Mouse (Mus musculus): ENCODE measurements around the gene Pgam5. TPM values are rescaled to one million over a fixed set of nuclear protein-coding genes. Genes with fewer than 3 reads are reported as not detected.

The Pgam5 gene
- total and polyA plus RNA-seq, 3 experiments, result 62.8 to 128 (median 64.8) TPM

GRCm38 (mm10) chr5:110276910-110277309, 7.2 kb upstream of the Pgam5 start:
- in situ Hi-C loops (cut with MboI; ENCODE audit: low pct_ligation_motif_present, low pct_unique_long_range_greater_than_20kb, low sequenced_read_pairs), result no loop called here
- dilution Hi-C loops (cut with MboI; ENCODE audit: extremely low pct_ligation_motif_present, extremely low pct_unique_long_range_greater_than_20kb, low sequenced_read_pairs), result no loop called here
- H3K4me3 ChIP-seq (replicated peaks in 1 of 3; ENCODE audit: low read depth in 2 of 3, low read length in 2 of 3, poor library complexity in 1 of 3), result no peak overlapping the region

GRCm38 (mm10) chr5:110276391-110276790, 6.7 kb upstream of the Pgam5 start:
- in situ Hi-C loops (cut with MboI; ENCODE audit: low pct_ligation_motif_present, low pct_unique_long_range_greater_than_20kb, low sequenced_read_pairs), result no loop called here
- dilution Hi-C loops (cut with MboI; ENCODE audit: extremely low pct_ligation_motif_present, extremely low pct_unique_long_range_greater_than_20kb, low sequenced_read_pairs), result no loop called here
- H3K79me2 ChIP-seq (replicated peaks; ENCODE audit: control insufficient read depth, extremely low read depth, insufficient read depth, poor library complexity, severe bottlenecking), result no peaks in the 10 kb centered on the region
- no peaks in the 10 kb centered on the region for H3K9me3 ChIP-seq (replicated peaks; ENCODE audit: low read length)
- H3K4me2 ChIP-seq (ENCODE audit: insufficient read depth, low read depth, poor library complexity, severe bottlenecking), result no peak overlapping the region
- H3K27me3 ChIP-seq (replicated peaks), result no peaks in the 10 kb centered on the region
- H3K4me1 ChIP-seq (ENCODE audit: control insufficient read depth in 1 of 2, insufficient read depth in 2 of 2), result no peaks in the 10 kb centered on the region; a peak in 1 of 4 replicates
- H3K27ac ChIP-seq (ENCODE audit: insufficient read depth, low read depth), result no peak overlapping the region
- DNase-seq (ENCODE audit: extremely low read depth), result no peak
- no peak overlapping the region for H3K9ac ChIP-seq (ENCODE audit: insufficient read depth, low read depth)
- H3K36me3 ChIP-seq (replicated peaks in 1 of 2; ENCODE audit: control insufficient read depth in 1 of 2, insufficient read depth in 1 of 2, low read length in 1 of 2), result peaks cover 0 to 2% of the 10 kb centered on the region in 2 experiments
- TF ChIP-seq UBTF (IDR thresholded peaks at IDR 0.05; ENCODE audit: low read depth, low read length) (no peak), ZMIZ1 (IDR thresholded peaks at IDR 0.05; ENCODE audit: low read depth, low read length) (no peak), EP300 (IDR thresholded peaks at IDR 0.05; ENCODE audit: low read length) (no peak), USF1 (IDR thresholded peaks at IDR 0.05; ENCODE audit: low read depth, low read length) (no peak), ELF1 (IDR thresholded peaks at IDR 0.05; ENCODE audit: low read depth, low read length) (no peak), ZC3H11A (IDR thresholded peaks at IDR 0.05; ENCODE audit: low read depth, low read length) (no peak), MYC (IDR thresholded peaks at IDR 0.05; ENCODE audit: low read depth, low read length) (no peak), BHLHE40 (IDR thresholded peaks at IDR 0.05; ENCODE audit: low read depth, low read length) (no peak), ZKSCAN1 (IDR thresholded peaks at IDR 0.05; ENCODE audit: borderline replicate concordance, low read depth, low read length) (no peak), E2F4 (IDR thresholded peaks at IDR 0.05; ENCODE audit: insufficient replicate concordance, low read depth, low read length) (no peak), POLR2AphosphoS2 (IDR thresholded peaks at IDR 0.05; ENCODE audit: low read depth, low read length) (no peak), MEF2A (IDR thresholded peaks at IDR 0.05; ENCODE audit: borderline replicate concordance, low read depth, low read length) (no peak), JUN (IDR thresholded peaks at IDR 0.05; ENCODE audit: insufficient read depth, low read depth, low read length) (no peak), ETS1 (conservative IDR thresholded peaks at IDR 0.05; ENCODE audit: low read depth, low read length) (no peak), PAX5 (IDR thresholded peaks at IDR 0.05; ENCODE audit: low read length) (no peak), CTCF (conservative IDR thresholded peaks at IDR 0.05 in 1 of 2, IDR thresholded peaks at IDR 0.05 in 1 of 2; ENCODE audit: low read depth in 2 of 2, low read length in 2 of 2) (no peak)
- no peak overlapping the region for H3K4me3 ChIP-seq (replicated peaks in 1 of 3; ENCODE audit: low read depth in 2 of 3, low read length in 2 of 3, poor library complexity in 1 of 3)

More at GRCm38 (mm10) chr5:110276910-110277309, 7.2 kb upstream of the Pgam5 start:
- TF ChIP-seq KAT2A (IDR thresholded peaks at IDR 0.05; ENCODE audit: insufficient replicate concordance, low read length) (no peak), IRF4 (IDR thresholded peaks at IDR 0.05; ENCODE audit: low read depth, low read length) (no peak), ZNF384 (IDR thresholded peaks at IDR 0.05; ENCODE audit: low read depth, low read length) (no peak), GABPA (IDR thresholded peaks at IDR 0.05; ENCODE audit: insufficient replicate concordance, low read depth, low read length) (no peak), MEF2A (IDR thresholded peaks at IDR 0.05; ENCODE audit: borderline replicate concordance, low read depth, low read length) (no peak), JUN (IDR thresholded peaks at IDR 0.05; ENCODE audit: insufficient read depth, low read depth, low read length) (no peak), NELFE (IDR thresholded peaks at IDR 0.05; ENCODE audit: low read depth, low read length) (no peak), USF2 (conservative IDR thresholded peaks at IDR 0.05; ENCODE audit: low read depth, low read length) (no peak), RAD21 (IDR thresholded peaks at IDR 0.05; ENCODE audit: low read depth, low read length) (no peak), CHD2 (IDR thresholded peaks at IDR 0.05; ENCODE audit: low read length) (no peak), MYC (IDR thresholded peaks at IDR 0.05; ENCODE audit: low read depth, low read length) (no peak), POLR2A (IDR thresholded peaks at IDR 0.05; ENCODE audit: low read depth, low read length) (no peak), ZKSCAN1 (IDR thresholded peaks at IDR 0.05; ENCODE audit: borderline replicate concordance, low read depth, low read length) (no peak), TBP (conservative IDR thresholded peaks at IDR 0.05; ENCODE audit: low read depth, low read length) (no peak), NRF1 (IDR thresholded peaks at IDR 0.05; ENCODE audit: low read depth, low read length) (no peak), TCF12 (IDR thresholded peaks at IDR 0.05; ENCODE audit: low read depth, low read length) (no peak)
- Histone ChIP-seq H3K27me3 (replicated peaks) (no peaks in the 10 kb centered on the region), H3K9ac (ENCODE audit: insufficient read depth, low read depth) (no peak overlapping the region), H3K4me2 (ENCODE audit: insufficient read depth, low read depth, poor library complexity, severe bottlenecking) (no peak overlapping the region), H3K4me1 (ENCODE audit: control insufficient read depth in 1 of 2, insufficient read depth in 2 of 2) (no peaks in the 10 kb centered on the region), H3K36me3 (replicated peaks in 1 of 2; ENCODE audit: control insufficient read depth in 1 of 2, insufficient read depth in 1 of 2, low read length in 1 of 2) (peaks cover 0 to 2% of the 10 kb centered on the region in 2 experiments), H3K79me2 (replicated peaks; ENCODE audit: control insufficient read depth, extremely low read depth, insufficient read depth, poor library complexity, severe bottlenecking) (no peaks in the 10 kb centered on the region), H3K27ac (ENCODE audit: insufficient read depth, low read depth) (no peak overlapping the region), H3K9me3 (replicated peaks; ENCODE audit: low read length) (no peaks in the 10 kb centered on the region)
- no peak for DNase-seq (ENCODE audit: extremely low read depth)
